In the genomic region with DNA sequence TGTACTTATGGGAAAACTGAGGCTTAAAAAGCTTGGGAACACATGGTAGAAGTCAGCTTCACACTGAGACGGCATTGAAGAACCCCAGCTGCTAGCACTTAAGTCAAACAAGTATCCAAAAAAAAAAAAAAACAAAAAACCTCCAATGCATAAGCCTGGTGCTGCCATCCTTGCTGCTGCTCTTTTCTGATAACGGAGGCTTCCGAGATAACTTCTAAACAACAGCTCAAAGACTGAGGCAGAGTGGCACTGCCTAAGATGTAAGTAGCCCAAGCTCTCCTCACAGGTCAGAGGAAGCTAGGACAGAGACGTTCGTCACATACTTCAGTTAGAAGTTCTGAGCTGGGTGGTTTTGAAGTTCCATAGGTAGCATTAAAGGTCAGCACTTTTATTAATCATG, we compare ENCODE assay signal across 27 mouse cellular contexts.
DNase-seq lines count a peak whose midpoint lies in the region; ATAC-seq and TF ChIP-seq lines count a peak whose summit lies in the region.
"Had no signal": no experiment of that assay in that cellular context is flagged by ENCODE, and none has a peak within 500 bp of the region (broad histone marks: within the 10 kb centered on the region; RNA-seq: fewer than 3 reads in every experiment).

No protein-coding gene starts in this region.

- H3K9ac ChIP-seq in liver, embryonic 14.5 days (replicated peaks): no peak overlapping the region
- H3K9ac ChIP-seq: hindbrain, embryonic 13.5 days; limb, embryonic 12.5 days; neural tube, embryonic 12.5 days had no signal

- TF ChIP-seq CTCF in liver, embryonic 14.5 days (IDR thresholded peaks at IDR 0.05; ENCODE audit: low read depth): no peak

- WGBS in liver, embryonic 14.5 days (ENCODE audit: insufficient replicate concordance): 31% methylated on average over 5 of the region's 5 CpGs
- 93% methylated on average over 5 of the region's 5 CpGs for WGBS in hindbrain, embryonic 10.5 days

- TF ChIP-seq EP300 in liver, embryonic 14.5 days (IDR thresholded peaks at IDR 0.05; ENCODE audit: low read depth): peak; percentile 61

- H3K27me3 ChIP-seq in liver, embryonic 14.5 days (ENCODE audit: control insufficient read depth, insufficient read depth, low read length): no peaks in the 10 kb centered on the region
- H3K27me3 ChIP-seq in hindbrain, embryonic 10.5 days (ENCODE audit: insufficient read depth, poor library complexity, severe bottlenecking): no peaks in the 10 kb centered on the region
- H3K27me3 ChIP-seq: hindbrain, embryonic 13.5 days; limb, embryonic 12.5 days; neural tube, embryonic 12.5 days had no signal

- no peak overlapping the region for H3K4me2 ChIP-seq in liver, embryonic 14.5 days (ENCODE audit: low read depth)
- H3K4me2 ChIP-seq: heart, embryonic 11.5 days; hindbrain, embryonic 13.5 days; limb, embryonic 12.5 days; midbrain, embryonic 11.5 days; neural tube, embryonic 12.5 days had no signal

- peak; percentile 40 for DNase-seq in c-Kit-positive CD71-positive TER-119-negative erythroid progenitor cells, embryonic 14.5 days (ENCODE audit: low read depth)
- DNase-seq in liver, embryonic 14.5 days (ENCODE audit: low read depth in 3 of 3, low spot score in 3 of 3): peak; percentile 26 to 48 (median 34)
- no peak for DNase-seq in adrenal gland, postnatal 4 days (ENCODE audit: low spot score in 2 of 2)
- DNase-seq in hindbrain, embryonic 10.5 days (ENCODE audit: low spot score): no peak
- no peak for DNase-seq in spleen, postnatal 36 days (ENCODE audit: low spot score in 2 of 2)
- DNase-seq: adrenal gland, postnatal 10 days; cerebellum, adult 18-20 months; cerebellum, postnatal 25 days; gastrocnemius, postnatal 14 days; heart, postnatal 36 days; kidney, adult 9 months; kidney, postnatal 10 days; lung, adult 18-20 months; lung, postnatal 14 days; right cerebral cortex, adult 18-20 months; thymus, postnatal 4 days had no signal

- H3K4me1 ChIP-seq in liver, embryonic 14.5 days (replicated peaks; ENCODE audit: control insufficient read depth in 2 of 2, insufficient read depth in 2 of 2, low read length in 1 of 2): peaks cover 2 to 8% of the 10 kb centered on the region in 2 experiments; a peak in 3 of 4 replicates
- H3K4me1 ChIP-seq in hindbrain, embryonic 10.5 days (replicated peaks): no peaks in the 10 kb centered on the region
- H3K4me1 ChIP-seq: hindbrain, embryonic 13.5 days; limb, embryonic 12.5 days; neural tube, embryonic 12.5 days had no signal

- no peaks in the 10 kb centered on the region for H3K9me3 ChIP-seq in liver, embryonic 14.5 days (ENCODE audit: control insufficient read depth, low read length)
- H3K9me3 ChIP-seq in hindbrain, embryonic 10.5 days: no peaks in the 10 kb centered on the region
- H3K9me3 ChIP-seq: hindbrain, embryonic 13.5 days; limb, embryonic 12.5 days; neural tube, embryonic 12.5 days had no signal

- H3K27ac ChIP-seq in liver, embryonic 14.5 days: no peak overlapping the region
- no peak overlapping the region for H3K27ac ChIP-seq in hindbrain, embryonic 10.5 days
- H3K27ac ChIP-seq: hindbrain, embryonic 13.5 days; limb, embryonic 12.5 days; neural tube, embryonic 12.5 days had no signal

- no peaks in the 10 kb centered on the region; the same call in 1 of the 2 replicates for H3K36me3 ChIP-seq in liver, embryonic 14.5 days (replicated peaks; ENCODE audit: control insufficient read depth, insufficient read depth, low read depth)
- peaks cover 32% of the 10 kb centered on the region for H3K36me3 ChIP-seq in hindbrain, embryonic 10.5 days

- H3K4me3 ChIP-seq in liver, embryonic 14.5 days (ENCODE audit: insufficient read depth in 1 of 2, low read depth in 2 of 2, low read length in 2 of 2): no peak overlapping the region
- H3K4me3 ChIP-seq in hindbrain, embryonic 10.5 days: no peak overlapping the region
- H3K4me3 ChIP-seq: hindbrain, embryonic 13.5 days; limb, embryonic 12.5 days; myocyte; neural tube, embryonic 12.5 days had no signal

- ATAC-seq in erythroid progenitor cell, adult 5-6 weeks (replicated peaks; ENCODE audit: low FRiP score, poor library complexity, severe bottlenecking): 0 out of 2 replicates have a peak, but pooled peaks have one; percentile 25
- peak; percentile 84 for ATAC-seq in liver, embryonic 14.5 days (ENCODE audit: insufficient read depth)
- peak; percentile 88 for ATAC-seq in megakaryocyte-erythroid progenitor cell, adult 5-6 weeks (replicated peaks; ENCODE audit: low FRiP score, low TSS enrichment, poor library complexity, severe bottlenecking)
- ATAC-seq: CD4-positive, CD25-positive, alpha-beta regulatory T cell, adult 4 months; forebrain, embryonic 14.5 days; intestine, embryonic 16.5 days had no signal

Comparison
In these comparisons a context has a peak if more than half of its experiments do, and no peak if none do; other contexts are left out.
1. DNase-seq: peak in c-Kit-positive CD71-positive TER-119-negative erythroid progenitor cells, embryonic 14.5 days (single experiment) and liver, embryonic 14.5 days (3 of 3); none in adrenal gland, postnatal 4 days (0 of 2), hindbrain, embryonic 10.5 days (single experiment) and spleen, postnatal 36 days (0 of 2).
2. ATAC-seq: peak in every context shown above with its lines; median percentile 88 in megakaryocyte-erythroid progenitor cell, adult 5-6 weeks; 84 in liver, embryonic 14.5 days; 25 in erythroid progenitor cell, adult 5-6 weeks.